Mouse (Mus musculus) CD4-positive naive resting alpha-beta T cell, adult 57 days (primary cell): ENCODE measurements around the gene Arap1. TPM values are rescaled to one million over a fixed set of nuclear protein-coding genes. Genes with fewer than 3 reads are reported as not detected.

Experiments used
- total RNA-seq: library from RNA; stranded (reverse); gene quantifications from one replicate; pipeline ENCODE4 v1.2.4, GENCODE M21; 2023

Arap1 gene
- 171 TPM for total RNA-seq

GRCm38 (mm10) chr7:101347767-101348270 lies at the start of gene Arap1:
Gene Arap1, plus strand, starts transcription at chr7:101348067.

DNA sequence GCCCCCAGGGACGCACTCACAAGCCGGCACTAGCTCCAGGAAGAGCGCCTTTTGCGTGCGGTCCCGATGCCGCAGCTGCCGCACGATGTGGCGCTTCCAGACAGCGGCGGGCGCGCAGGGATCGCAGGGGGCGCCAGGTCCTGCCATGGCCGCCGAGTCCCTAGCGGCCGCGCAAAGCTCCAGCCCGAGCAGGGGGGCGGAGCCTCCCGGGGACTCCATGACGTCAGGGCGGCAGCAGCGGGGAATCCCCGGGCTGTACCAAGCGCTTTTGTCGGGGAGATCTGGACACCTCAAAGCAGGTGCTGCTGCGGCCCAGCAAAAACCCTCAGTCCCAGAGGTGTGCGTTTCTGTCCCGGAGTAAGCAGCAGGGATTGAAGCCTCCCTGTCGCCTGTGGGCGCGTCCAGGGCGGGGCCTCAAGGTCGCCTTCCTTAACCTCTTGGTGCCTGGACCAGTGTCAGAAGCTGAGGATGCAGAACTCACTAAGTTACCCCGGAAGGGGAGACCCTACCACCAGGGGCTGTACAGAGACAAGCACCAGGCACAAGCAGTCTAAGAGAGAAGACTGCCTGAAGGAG lies 45.9 kb upstream of the Arap1 start, which contains the start of gene Atg16l2:
Gene Atg16l2, minus strand, starts transcription at position 371 of the 576 bp plus-strand sequence.

DNA sequence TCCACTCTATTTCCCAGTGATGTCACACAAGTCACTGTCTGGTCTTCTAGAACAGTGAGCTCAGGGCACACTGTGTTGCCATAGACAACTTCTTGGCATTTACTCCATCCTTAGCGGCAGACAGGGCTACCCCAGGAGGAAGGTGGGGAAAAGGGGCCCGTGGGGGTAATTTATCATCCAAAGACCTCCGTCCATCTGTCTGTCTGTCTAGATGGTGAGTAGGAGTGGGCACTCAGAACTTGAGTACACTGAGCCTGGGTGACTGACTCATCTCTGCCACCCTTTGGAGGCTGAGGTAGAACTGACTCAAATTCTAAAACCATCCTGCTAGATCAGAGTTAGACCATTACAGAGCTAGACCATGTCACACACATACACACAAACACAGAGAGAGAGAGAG lies 30.9 kb upstream of the Arap1 start, which contains the start of gene Stard10:
Gene Stard10, plus strand, starts transcription at position 73 of the 400 bp plus-strand sequence.

DNA sequence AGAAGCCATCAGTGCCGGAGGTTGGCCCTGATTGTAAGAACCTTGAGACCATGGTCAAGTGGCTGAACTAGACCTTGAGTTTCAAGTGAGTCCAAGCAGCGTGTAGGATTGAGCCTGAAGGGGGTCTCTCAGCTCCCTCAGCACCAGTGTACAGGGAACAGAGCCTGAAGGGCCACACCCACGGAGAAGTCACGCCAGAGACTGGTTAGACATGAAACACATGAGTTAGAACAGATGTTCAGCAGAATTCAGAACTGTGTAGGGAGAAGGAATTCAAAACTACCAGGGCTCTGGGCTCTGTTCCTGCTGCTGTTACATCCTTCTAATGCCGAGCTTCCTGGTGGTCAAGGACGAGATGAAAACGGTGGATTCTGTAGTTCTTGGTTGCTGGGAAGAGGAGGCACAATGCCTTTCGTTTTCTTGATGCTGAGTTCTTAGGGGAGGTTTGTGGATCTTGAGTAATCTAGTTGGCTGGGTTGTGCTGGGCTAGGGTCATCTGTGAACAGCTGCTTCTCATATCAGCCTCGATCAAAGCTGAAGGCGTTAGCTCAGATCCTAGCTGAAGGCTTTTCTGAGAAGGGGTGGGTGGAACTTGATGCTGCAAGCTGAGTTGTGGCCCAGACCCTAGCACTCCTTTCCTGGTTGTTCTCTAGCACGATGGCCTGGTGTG lies 62.5 kb downstream of the Arap1 start, which contains the start of gene Gm45837:
Gene Gm45837, plus strand, starts transcription at position 620 of the 670 bp plus-strand sequence.

GRCm38 (mm10) chr7:101421529-101421928 lies 73.7 kb downstream of the Arap1 start, which contains the start of gene Pde2a:
Gene Pde2a, plus strand, starts transcription at chr7:101421691.

Other genes with a start within 250 kb of the Arap1 start
- 128 TPM for gene Atg16l2, start 45.8 kb upstream of the Arap1 start, total RNA-seq
- 9.5 TPM for gene Stard10, start 31.0 kb upstream of the Arap1 start, total RNA-seq
- gene Gm45837, start 62.8 kb downstream of the Arap1 start, total RNA-seq = 31.4 TPM
- gene Pde2a, start 73.6 kb downstream of the Arap1 start, total RNA-seq = 74.9 TPM
- gene Art2b, start 237.5 kb downstream of the Arap1 start, total RNA-seq = 20.6 TPM